Mouse (Mus musculus): ENCODE data around the gene Rpap2. TPM values are rescaled to one million over a fixed set of nuclear protein-coding genes. Genes with fewer than 3 reads are reported as not detected.

Gene Rpap2
- polyA plus RNA-seq (2012; ENCODE audit: low replicate concordance): 3.3 and 4.2 TPM in 2 replicates

GRCm38 (mm10) chr5:107597301-107598077 lies at the start of gene Rpap2, which contains the start of gene Glmn:
Gene Rpap2 (plus strand): TSS chr5:107597373.
Gene Glmn (minus strand): TSS chr5:107597888.

Other genes starting within 250 kb of the Rpap2 start
- 0.25 TPM in 1 of 2 replicates, not detected in the other for gene Ephx4, start 194.6 kb upstream of the Rpap2 start, polyA plus RNA-seq (2012; ENCODE audit: low replicate concordance)
- not detected in 2 replicates for gene Lpcat2b, start 165.8 kb upstream of the Rpap2 start, polyA plus RNA-seq (2012; ENCODE audit: low replicate concordance)
- 1.5 and 1.8 TPM in 2 replicates for gene Btbd8, start 159.4 kb upstream of the Rpap2 start, polyA plus RNA-seq (2012; ENCODE audit: low replicate concordance)
- 0.06 TPM in 1 of 2 replicates, not detected in the other for gene Gm42669, start 89.8 kb upstream of the Rpap2 start, polyA plus RNA-seq (2012; ENCODE audit: low replicate concordance)
- not detected in 2 replicates for gene 1700028K03Rik, start 62.7 kb upstream of the Rpap2 start, polyA plus RNA-seq (2012; ENCODE audit: low replicate concordance)
- 0.46 and 1.0 TPM in 2 replicates for gene Glmn, start 515 bp downstream of the Rpap2 start, polyA plus RNA-seq (2012; ENCODE audit: low replicate concordance)
- gene Gfi1, start 128.7 kb downstream of the Rpap2 start, polyA plus RNA-seq (2012; ENCODE audit: low replicate concordance): 11.9 and 46.8 TPM in 2 replicates
- gene Ube2d2b, start 232.7 kb downstream of the Rpap2 start, polyA plus RNA-seq (2012; ENCODE audit: low replicate concordance): not detected in 2 replicates